Mouse (Mus musculus): ENCODE measurements around the gene H2afx. TPM values are rescaled to one million over a fixed set of nuclear protein-coding genes. Genes with fewer than 3 reads are reported as not detected.
"Not testable (repeated sequence)": the region's sequence is repeated elsewhere in the genome, so short reads cannot be mapped to it uniquely, and the experiment has no call there.

H2afx gene
- polyA plus RNA-seq, 1 experiment = 68.3 TPM

DNA sequence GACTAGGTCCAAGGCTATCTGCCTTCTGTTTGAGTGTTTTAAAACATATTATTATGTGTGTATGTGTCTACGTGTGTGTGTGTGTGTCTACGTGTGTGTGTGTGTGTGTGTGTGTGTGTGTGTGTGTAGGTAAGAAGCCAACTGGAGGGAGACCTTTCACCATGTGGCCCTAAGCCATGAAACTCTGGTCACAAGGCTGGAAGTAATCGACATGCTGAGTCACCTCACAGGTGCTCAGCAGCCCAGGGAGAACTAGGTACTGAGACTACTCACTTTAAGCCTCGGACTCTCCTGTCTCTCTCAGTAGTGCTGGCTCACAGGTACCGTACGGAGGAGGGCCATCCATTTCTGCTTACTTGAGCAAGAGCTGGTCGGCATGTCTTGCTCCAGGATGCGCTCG lies 12.7 kb downstream of the H2afx start:
- no peaks in the 10 kb centered on the region; the same call in 1 of the 2 replicates for H3K4me1 ChIP-seq (ENCODE audit: control insufficient read depth, insufficient read depth, low read length)
- H3K4me3 ChIP-seq (ENCODE audit: insufficient read depth, low read length) = no peak overlapping the region
- H3K27ac ChIP-seq (ENCODE audit: insufficient read depth, low read length) = no peak overlapping the region
- TF ChIP-seq CTCF (IDR thresholded peaks at IDR 0.05; ENCODE audit: extremely low read depth, insufficient read depth, low read length) (no peak), POLR2A (IDR thresholded peaks at IDR 0.05; ENCODE audit: extremely low read depth, insufficient read depth, low read length) (no peak)

DNA sequence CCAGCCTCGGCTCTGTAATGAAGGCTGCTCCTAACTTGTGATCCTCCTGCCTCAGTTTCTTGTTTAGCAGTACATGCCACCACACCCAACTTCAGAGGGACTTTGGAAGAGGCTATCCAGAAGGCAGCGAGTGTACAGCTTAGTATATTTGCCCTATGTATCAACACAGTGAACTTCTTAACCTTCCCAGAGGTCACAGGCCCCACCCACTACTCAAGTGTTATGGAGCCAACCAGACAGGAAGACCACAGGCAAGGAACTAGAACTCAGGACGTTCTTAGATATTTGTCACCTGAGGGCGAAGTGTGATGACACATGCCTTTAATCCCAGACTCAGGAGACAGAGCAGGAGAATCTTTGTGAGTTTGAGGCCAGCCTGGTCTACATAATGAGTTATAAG lies 13.1 kb downstream of the H2afx start:
- H3K27ac ChIP-seq (ENCODE audit: insufficient read depth, low read length) = no peak overlapping the region
- TF ChIP-seq CTCF (IDR thresholded peaks at IDR 0.05; ENCODE audit: extremely low read depth, insufficient read depth, low read length) (no peak), POLR2A (IDR thresholded peaks at IDR 0.05; ENCODE audit: extremely low read depth, insufficient read depth, low read length) (no peak)
- H3K4me3 ChIP-seq (ENCODE audit: insufficient read depth, low read length) = no peak overlapping the region
- no peaks in the 10 kb centered on the region; the same call in 1 of the 2 replicates for H3K4me1 ChIP-seq (ENCODE audit: control insufficient read depth, insufficient read depth, low read length)

DNA sequence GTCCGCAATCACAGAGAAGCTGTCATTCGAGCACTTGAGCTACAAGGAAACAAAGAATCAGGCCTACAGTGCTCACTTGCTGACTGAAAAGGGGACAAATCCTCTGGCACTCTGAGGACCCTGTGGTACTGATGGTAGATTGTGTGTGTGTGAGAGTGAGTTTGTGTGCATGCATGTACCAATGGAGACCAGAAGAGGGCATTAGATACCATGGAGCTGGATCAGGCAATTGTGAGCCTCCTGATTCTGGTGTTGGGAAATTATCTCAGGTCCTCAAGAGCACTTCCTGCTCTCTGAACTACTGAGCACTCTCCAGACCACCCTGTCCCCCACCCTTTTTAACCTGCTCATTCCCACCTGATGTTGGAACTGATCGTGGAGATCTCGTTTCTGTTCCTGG lies 14.1 kb downstream of the H2afx start:
- Histone ChIP-seq H3K4me3 (ENCODE audit: insufficient read depth, low read length) (no peak overlapping the region), H3K4me1 (ENCODE audit: control insufficient read depth, insufficient read depth, low read length) (no peaks in the 10 kb centered on the region; the same call in 1 of the 2 replicates), H3K27ac (ENCODE audit: insufficient read depth, low read length) (no peak overlapping the region)
- TF ChIP-seq POLR2A (IDR thresholded peaks at IDR 0.05; ENCODE audit: extremely low read depth, insufficient read depth, low read length) (no peak), CTCF (IDR thresholded peaks at IDR 0.05; ENCODE audit: extremely low read depth, insufficient read depth, low read length) (no peak)

DNA sequence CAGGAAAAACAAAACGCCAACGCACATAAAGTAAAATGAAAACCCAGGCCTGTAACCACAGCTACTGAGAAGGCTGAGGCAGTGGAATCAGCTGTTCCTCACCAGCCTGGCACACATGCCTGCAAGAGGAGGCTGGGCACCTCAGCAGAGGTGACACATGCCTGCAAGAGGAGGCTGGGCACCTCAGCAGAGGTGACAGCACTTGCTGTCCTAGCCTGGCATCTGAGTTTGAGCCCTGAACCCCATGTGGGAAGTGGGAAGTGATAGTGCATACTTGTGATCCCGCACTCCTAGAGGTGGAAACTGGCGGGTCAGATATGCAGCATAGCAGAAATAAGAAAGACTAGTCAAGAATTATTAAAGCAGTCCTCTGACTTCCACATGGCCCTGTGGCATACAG lies 16.9 kb downstream of the H2afx start:
- H3K4me1 ChIP-seq (ENCODE audit: control insufficient read depth, insufficient read depth, low read length) = no peaks in the 10 kb centered on the region; the same call in 1 of the 2 replicates
- no peak for TF ChIP-seq CTCF (IDR thresholded peaks at IDR 0.05; ENCODE audit: extremely low read depth, insufficient read depth, low read length)
- no peak for TF ChIP-seq POLR2A (IDR thresholded peaks at IDR 0.05; ENCODE audit: extremely low read depth, insufficient read depth, low read length)
- no peak overlapping the region for H3K4me3 ChIP-seq (ENCODE audit: insufficient read depth, low read length)
- no peak overlapping the region for H3K27ac ChIP-seq (ENCODE audit: insufficient read depth, low read length)

DNA sequence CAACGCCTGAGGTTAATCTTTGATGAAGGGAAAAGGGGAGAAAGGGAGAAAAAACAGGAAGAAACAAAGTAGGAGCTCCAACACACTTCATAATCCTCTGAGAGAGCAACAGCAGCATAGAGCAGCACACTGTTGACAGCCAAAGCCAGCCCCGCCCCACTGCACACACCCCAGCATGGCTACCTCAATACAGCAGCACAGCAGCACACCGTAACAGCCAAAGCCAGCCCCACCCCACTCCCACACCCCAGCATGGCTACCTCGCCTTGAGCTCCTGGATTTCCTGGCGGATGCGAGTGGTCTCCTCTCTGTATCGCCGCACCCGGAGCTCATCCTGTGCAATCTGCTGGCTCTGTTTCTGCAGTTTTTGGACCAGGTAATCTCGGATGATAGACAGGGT lies 17.8 kb downstream of the H2afx start:
- Histone ChIP-seq H3K4me3 (ENCODE audit: insufficient read depth, low read length) (no peak overlapping the region), H3K27ac (ENCODE audit: insufficient read depth, low read length) (no peak overlapping the region), H3K4me1 (ENCODE audit: control insufficient read depth, insufficient read depth, low read length) (no peaks in the 10 kb centered on the region; the same call in 1 of the 2 replicates)
- TF ChIP-seq CTCF (IDR thresholded peaks at IDR 0.05; ENCODE audit: extremely low read depth, insufficient read depth, low read length) (no peak), POLR2A (IDR thresholded peaks at IDR 0.05; ENCODE audit: extremely low read depth, insufficient read depth, low read length) (no peak)

DNA sequence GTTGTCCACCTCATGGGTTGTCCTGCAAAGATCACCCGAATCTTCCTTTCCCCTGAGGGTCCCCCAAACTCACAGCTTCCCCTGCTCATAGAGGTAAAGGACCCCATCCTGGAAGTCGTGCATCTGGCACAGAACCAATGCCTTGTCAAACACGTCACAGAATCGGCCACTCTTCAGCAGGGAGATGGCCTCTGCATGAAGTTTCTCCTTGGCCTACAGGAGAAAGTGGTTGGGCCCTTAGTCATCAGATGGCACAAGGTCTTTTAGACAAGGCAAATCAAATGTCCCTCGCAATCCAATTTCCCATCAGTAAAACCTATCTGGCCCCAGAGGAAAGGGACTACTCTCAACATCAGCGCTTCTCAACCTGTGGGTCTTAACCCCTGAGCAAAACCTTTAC lies 18.6 kb downstream of the H2afx start:
- Histone ChIP-seq H3K4me3 (ENCODE audit: insufficient read depth, low read length) (no peak overlapping the region), H3K4me1 (ENCODE audit: control insufficient read depth, insufficient read depth, low read length) (no peaks in the 10 kb centered on the region; the same call in 1 of the 2 replicates), H3K27ac (ENCODE audit: insufficient read depth, low read length) (no peak overlapping the region)
- TF ChIP-seq POLR2A (IDR thresholded peaks at IDR 0.05; ENCODE audit: extremely low read depth, insufficient read depth, low read length) (no peak), CTCF (IDR thresholded peaks at IDR 0.05; ENCODE audit: extremely low read depth, insufficient read depth, low read length) (no peak)

DNA sequence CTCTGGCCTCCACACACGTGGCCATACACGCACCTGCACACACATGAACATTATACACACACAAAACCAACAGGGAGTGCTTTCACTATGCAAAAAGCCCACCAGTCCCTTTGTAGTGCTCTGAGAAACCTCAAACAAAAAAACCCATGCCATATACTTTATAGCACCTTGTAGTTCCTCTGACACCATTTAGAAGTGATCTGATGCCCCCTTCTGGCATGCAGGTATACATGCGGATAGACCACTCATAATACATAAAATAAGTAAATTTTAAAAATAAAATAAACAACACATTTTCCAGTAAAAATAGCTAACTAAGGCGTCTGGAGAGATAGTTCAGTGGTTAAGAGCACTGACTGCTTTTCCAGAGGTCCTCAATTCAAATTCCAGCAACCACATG lies 22.7 kb downstream of the H2afx start:
- no peak overlapping the region for H3K4me3 ChIP-seq (ENCODE audit: insufficient read depth, low read length)
- TF ChIP-seq CTCF (IDR thresholded peaks at IDR 0.05; ENCODE audit: extremely low read depth, insufficient read depth, low read length) (no peak), POLR2A (IDR thresholded peaks at IDR 0.05; ENCODE audit: extremely low read depth, insufficient read depth, low read length) (no peak)
- no peak overlapping the region for H3K27ac ChIP-seq (ENCODE audit: insufficient read depth, low read length)
- H3K4me1 ChIP-seq (ENCODE audit: control insufficient read depth, insufficient read depth, low read length) = peaks cover 2% of the 10 kb centered on the region; the same call in 1 of the 2 replicates

DNA sequence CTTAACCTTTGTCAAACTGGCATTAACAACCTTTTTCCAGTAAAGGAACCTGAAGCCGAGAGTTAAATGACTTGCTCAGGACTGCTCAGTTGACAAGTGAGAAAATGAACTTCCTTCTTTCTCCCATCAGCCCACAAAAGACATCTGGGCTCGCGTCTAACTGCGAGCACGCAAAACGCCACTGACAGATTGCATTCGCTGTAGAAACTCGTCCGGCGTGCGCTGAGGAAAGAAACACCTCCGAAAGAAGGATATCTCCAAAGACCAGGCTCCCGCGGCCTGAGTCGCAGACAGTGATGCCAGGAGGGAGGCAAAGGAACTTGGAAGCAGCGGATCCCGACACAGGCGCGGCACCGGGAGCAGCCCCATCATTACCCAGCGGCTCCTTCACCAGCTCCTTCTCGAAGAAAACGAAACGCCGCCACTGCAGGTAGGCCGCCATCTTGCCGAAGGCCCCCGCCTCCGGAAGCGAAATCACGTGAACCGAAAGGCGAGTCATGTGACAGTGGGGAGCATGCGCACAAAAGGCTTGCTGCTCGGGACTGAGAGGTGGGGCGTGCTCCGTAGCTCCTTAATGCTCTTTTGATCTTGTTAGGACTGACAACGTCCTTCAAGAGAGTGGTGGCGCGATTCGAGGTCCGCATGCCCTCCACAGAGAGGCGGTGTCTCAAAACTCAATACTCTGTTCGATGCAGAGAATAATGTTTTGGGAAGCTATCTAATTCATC lies 26.9 kb downstream of the H2afx start, which contains the start of gene Vps11:
Gene Vps11 (minus strand): TSS at position 481 of the 728 bp plus-strand sequence.
- peak within 1 kb of the TSS; percentile 80 for H3K4me3 ChIP-seq (ENCODE audit: insufficient read depth, low read length)
- H3K4me1 ChIP-seq (ENCODE audit: control insufficient read depth, insufficient read depth, low read length) = peaks cover 2% of the 10 kb centered on the region; the same call in 1 of the 2 replicates
- 0 out of 2 replicates have a peak within 1 kb of the TSS, but pooled peaks have one; percentile 32 for H3K27ac ChIP-seq (ENCODE audit: insufficient read depth, low read length)
- no peak for TF ChIP-seq CTCF (IDR thresholded peaks at IDR 0.05; ENCODE audit: extremely low read depth, insufficient read depth, low read length)
- TF ChIP-seq POLR2A (IDR thresholded peaks at IDR 0.05; ENCODE audit: extremely low read depth, insufficient read depth, low read length) = peak; percentile 97

DNA sequence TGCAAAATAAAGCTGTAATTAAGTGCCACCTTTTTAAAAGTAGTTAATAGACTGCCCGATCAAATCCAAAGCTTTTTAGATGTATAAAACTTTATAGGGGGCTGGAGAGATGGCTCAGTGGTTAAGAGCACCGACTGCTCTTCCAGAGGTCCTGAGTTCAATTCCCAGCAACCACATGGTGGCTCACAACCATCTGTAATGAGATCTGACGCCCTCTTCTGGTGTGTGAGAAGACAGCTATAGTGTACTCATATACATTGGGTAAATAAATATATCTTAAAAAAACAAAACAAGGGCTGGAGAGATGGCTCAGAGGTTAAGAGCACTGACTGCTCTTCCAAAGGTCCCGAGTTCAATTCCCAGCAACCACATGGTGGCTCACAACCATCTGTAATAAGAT lies 27.4 kb downstream of the H2afx start:
- H3K4me1 ChIP-seq (ENCODE audit: control insufficient read depth, insufficient read depth, low read length); H3K27ac ChIP-seq (ENCODE audit: insufficient read depth, low read length): not testable (repeated sequence)
- peak overlapping the region; percentile 80 for H3K4me3 ChIP-seq (ENCODE audit: insufficient read depth, low read length)

DNA sequence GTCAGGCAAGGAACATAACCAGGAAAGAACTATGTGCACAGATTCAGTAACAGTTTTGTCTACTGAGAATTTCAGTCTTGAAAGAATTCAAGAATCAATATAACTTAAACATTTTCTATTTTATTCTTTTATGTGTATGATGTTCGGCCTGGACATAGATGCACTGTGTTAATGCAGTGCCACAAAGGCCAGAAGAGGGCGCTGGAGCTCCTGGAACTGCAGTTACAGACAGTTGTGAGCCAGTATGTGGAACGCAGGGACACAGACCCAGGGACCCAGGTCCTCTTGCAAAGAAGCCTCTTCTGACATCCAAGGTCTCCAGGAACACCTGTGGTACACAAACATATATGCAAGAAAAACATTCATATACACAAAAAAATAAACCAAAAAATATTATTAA lies 30.0 kb downstream of the H2afx start:
- no peak overlapping the region for H3K27ac ChIP-seq (ENCODE audit: insufficient read depth, low read length)
- no peak for TF ChIP-seq POLR2A (IDR thresholded peaks at IDR 0.05; ENCODE audit: extremely low read depth, insufficient read depth, low read length)
- 0 out of 2 replicates have a peak, but pooled peaks have one; percentile 16 for TF ChIP-seq CTCF (IDR thresholded peaks at IDR 0.05; ENCODE audit: extremely low read depth, insufficient read depth, low read length)
- peaks cover 2% of the 10 kb centered on the region; the same call in 1 of the 2 replicates for H3K4me1 ChIP-seq (ENCODE audit: control insufficient read depth, insufficient read depth, low read length)
- H3K4me3 ChIP-seq (ENCODE audit: insufficient read depth, low read length) = no peak overlapping the region

Data from cortical plate, adult 2 months (tissue).